Mouse (Mus musculus) pancreas, adult 10 weeks (tissue): ENCODE results near the gene Ush2a. TPM values are rescaled to one million over a fixed set of nuclear protein-coding genes. Genes with fewer than 3 reads are reported as not detected.

Experiments used
- polyA plus RNA-seq: library from polyadenylated mRNA; stranded (reverse); fragments of 350-450 nt; fragmentation: Illumina TruSeq; extraction: RNeasy Lipid Tissue Mini Kit (QIAGEN cat#74804); gene quantifications from one replicate; pipeline ENCODE4 v1.2.3, GENCODE M21; 2015; ENCODE audit warnings: low read depth, low replicate concordance; ENCODE audit not compliant: insufficient read depth

Gene Ush2a
- polyA plus RNA-seq: 0.81 TPM

GRCm38 (mm10) chr1:188261903-188262682 lies at the start of gene Ush2a:
TSS of gene Ush2a (plus strand) at chr1:188262023.

GRCm38 (mm10) chr1:189007239-189007979 lies 745.6 kb downstream of the Ush2a start, which contains the start of gene Kctd3:
TSS of gene Kctd3 (minus strand) at chr1:189007841.

